Mouse (Mus musculus) E14TG2a.4 (cell line): Measurements from ENCODE around the gene Tmem235.

Experiments used
- CTCF ChIP-seq: conservative IDR thresholded peaks from 2 replicates; pipeline ENCODE4 v1.5.1; 2014; ENCODE audit warnings: low read length
- NANOG ChIP-seq: IDR thresholded peaks from 2 replicates; pipeline ENCODE4 v1.6.1; 2014; ENCODE audit warnings: borderline replicate concordance, low read length, mixed read lengths
- POU5F1 ChIP-seq: IDR thresholded peaks from 2 replicates; pipeline ENCODE4 v1.6.1; 2014; ENCODE audit warnings: low read length, borderline replicate concordance

DNA sequence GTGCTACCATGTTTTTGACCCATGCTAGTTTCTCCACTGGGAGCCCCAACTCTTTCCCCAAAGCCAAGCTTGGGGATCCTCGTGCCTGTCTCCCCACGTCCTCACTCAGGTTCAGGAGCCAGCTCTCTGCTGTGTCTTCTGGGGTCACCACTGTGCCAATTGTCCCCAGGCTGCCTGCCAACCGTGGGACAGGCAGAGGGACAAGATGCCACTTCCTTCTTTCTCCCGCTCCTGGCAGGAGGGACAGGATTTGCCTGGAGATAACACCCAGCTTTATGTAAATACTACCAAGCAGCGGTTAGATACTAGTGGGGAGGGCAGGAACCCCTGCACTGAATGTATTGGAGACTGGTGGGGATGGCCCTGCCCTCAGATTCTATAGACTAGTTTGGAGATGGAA, 46.7 kb upstream of the Tmem235 start:
- TF ChIP-seq CTCF: no peak
- no peak for TF ChIP-seq POU5F1
- TF ChIP-seq NANOG: no peak
